Mouse (Mus musculus): ENCODE results near the gene Ighmbp2. TPM values are rescaled to one million over a fixed set of nuclear protein-coding genes. Genes with fewer than 3 reads are reported as not detected.

The Ighmbp2 gene
- total RNA-seq (2017), result 6.3 and 7.7 TPM in 2 replicates

- ATAC-seq (ENCODE audit: extremely low read depth, insufficient number of reproducible peaks, low FRiP score, poor library complexity, severe bottlenecking), result peak; percentile 62; the same call in 1 of the 2 replicates
Measured at GRCm38 (mm10) chr19:3282572-3283467, at the start of gene Ighmbp2, which contains the start of gene Mrpl21. Gene Ighmbp2, minus strand, starts transcription at chr19:3283017. Gene Mrpl21, plus strand, starts transcription at chr19:3282901.

- no peak for ATAC-seq (ENCODE audit: extremely low read depth, insufficient number of reproducible peaks, low FRiP score, poor library complexity, severe bottlenecking)
Measured at GRCm38 (mm10) chr19:3326479-3327047, 43.7 kb upstream of the Ighmbp2 start.

- no peak for ATAC-seq (ENCODE audit: extremely low read depth, insufficient number of reproducible peaks, low FRiP score, poor library complexity, severe bottlenecking)
Measured at GRCm38 (mm10) chr19:3325771-3326478, 43.1 kb upstream of the Ighmbp2 start.

DNA sequence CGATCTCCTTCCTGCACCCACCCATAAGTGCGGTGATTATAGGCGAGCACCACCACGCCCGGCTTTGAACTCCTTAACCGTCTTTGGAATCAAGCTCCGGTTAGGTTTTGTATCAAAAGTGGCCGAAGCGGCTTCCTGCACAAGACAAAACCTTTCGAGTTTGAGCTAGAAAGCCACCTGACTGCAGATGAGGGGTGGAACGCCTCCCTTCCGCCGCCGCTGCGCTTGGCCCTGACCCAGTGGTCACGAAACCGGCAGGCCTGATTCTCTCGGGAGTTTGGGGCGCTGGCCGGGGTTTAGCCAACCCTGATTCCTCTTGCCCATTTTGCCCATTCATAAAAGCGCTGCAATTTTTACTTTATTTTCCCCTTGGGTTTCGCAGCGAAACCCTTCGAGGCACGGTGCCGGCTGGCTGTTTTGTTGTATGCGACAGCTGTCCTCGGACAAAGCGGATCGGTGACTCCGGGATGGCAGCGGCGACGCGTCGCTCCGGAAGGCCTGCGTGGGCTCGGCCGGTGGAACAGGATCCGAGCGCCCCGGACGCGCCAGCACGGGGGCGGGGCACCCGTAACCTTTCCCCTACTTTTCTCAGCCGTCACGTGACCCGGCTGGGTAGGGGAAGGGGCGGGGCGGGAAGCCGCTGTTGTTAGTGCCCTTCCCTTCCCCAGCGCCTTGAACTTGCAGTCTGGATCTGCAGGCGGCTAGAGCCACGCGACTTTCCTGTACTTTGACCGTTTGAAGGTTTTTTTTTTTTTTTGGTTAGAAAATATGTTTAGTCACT lies 42.3 kb upstream of the Ighmbp2 start:
- peak; percentile 55 for ATAC-seq (ENCODE audit: extremely low read depth, insufficient number of reproducible peaks, low FRiP score, poor library complexity, severe bottlenecking)

DNA sequence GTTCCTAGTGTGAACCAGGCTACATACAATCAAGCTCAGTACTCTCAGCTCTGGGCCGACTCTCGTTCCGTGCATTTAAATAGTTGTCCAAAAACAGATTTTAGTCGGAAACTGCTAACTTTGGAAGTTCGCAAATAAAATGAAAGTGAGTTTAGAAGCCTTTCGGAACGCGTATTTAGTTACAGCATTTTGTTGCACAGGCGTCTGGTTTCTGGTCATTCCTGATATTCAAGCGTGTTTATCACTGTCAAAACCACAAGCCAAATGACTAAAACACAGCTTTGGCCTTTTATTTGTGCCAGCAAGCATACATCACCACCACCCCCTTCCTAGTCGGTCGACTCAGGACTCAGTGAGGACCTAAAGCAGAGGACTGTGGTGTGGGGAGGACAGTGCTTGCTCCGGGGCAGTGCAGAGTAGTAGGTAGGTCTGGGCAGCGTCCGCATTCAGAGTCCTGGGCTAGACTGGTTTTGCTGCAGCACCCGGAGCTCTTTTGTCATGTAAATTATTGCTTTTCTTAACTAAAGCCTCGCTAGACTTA lies 41.5 kb upstream of the Ighmbp2 start:
- no peak for ATAC-seq (ENCODE audit: extremely low read depth, insufficient number of reproducible peaks, low FRiP score, poor library complexity, severe bottlenecking)

GRCm38 (mm10) chr19:3323753-3324270 lies 41.0 kb upstream of the Ighmbp2 start:
- no peak for ATAC-seq (ENCODE audit: extremely low read depth, insufficient number of reproducible peaks, low FRiP score, poor library complexity, severe bottlenecking)

GRCm38 (mm10) chr19:3323201-3323621 lies 40.4 kb upstream of the Ighmbp2 start:
- peak; percentile 37 for ATAC-seq (ENCODE audit: extremely low read depth, insufficient number of reproducible peaks, low FRiP score, poor library complexity, severe bottlenecking)

- ATAC-seq (ENCODE audit: extremely low read depth, insufficient number of reproducible peaks, low FRiP score, poor library complexity, severe bottlenecking), result peak; percentile 43
Measured at GRCm38 (mm10) chr19:3322261-3322969, 39.6 kb upstream of the Ighmbp2 start, which contains the start of gene Cpt1a. Gene Cpt1a, plus strand, starts transcription at chr19:3322334.

DNA sequence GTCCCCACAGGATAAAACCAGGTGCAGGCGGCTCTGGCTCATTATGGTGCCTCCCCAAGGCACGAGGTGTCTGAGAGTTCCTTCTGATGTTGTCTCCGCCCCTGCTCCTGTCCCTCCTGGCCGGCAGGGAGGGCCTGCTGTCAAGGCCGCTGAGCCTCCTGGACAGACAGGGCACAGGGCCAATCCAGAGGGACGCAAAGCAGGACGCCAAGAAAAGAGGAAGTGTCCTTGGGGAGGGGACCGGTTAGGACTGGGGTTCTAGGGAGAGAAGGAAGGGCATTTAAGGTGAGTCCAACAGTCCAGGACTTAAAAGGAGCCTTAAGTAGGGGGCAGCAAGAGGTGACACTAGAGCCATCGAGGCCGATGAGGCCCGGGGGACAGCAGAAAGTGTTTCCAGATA lies 38.8 kb upstream of the Ighmbp2 start:
- peak; percentile 28; the same call in 1 of the 2 replicates for ATAC-seq (ENCODE audit: extremely low read depth, insufficient number of reproducible peaks, low FRiP score, poor library complexity, severe bottlenecking)

DNA sequence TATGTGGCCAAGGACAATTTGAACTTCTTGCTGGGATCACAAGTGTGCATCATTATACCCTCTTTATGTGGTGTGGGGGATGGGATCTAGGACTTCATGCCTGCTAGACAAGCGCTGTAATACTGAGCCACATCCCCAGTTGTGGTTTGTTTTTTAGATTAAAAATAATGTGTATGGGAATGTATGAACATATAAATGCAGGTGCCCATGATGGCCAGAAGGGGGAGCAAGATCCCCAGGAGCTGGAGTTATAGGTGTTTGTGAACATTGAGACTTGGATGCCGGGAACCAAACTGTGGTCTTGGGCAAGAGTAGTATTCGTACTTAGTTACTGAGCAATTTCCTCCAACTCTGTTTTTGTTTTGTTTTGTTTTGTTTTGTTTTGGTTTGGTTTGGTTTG lies 38.0 kb upstream of the Ighmbp2 start:
- ATAC-seq (ENCODE audit: extremely low read depth, insufficient number of reproducible peaks, low FRiP score, poor library complexity, severe bottlenecking), result no peak

DNA sequence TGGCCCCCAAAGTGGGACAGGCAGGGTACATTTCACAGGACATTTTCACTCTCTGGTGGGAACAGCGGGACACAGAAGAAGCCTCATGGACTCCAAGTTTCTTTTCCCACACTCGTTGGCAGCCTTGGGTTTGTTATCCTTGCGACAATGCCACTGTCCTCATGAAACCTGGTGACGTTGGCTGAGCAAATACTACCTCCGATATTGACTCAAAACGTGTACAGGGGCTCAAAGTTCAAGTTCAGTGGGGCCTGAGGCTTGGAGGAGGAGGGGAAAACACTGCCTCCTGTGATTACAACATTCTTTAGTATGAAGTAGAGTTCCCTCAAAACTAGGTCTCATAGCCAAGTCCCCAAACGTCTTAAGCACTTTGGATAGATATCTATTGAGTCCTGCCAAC lies 37.3 kb upstream of the Ighmbp2 start:
- ATAC-seq (ENCODE audit: extremely low read depth, insufficient number of reproducible peaks, low FRiP score, poor library complexity, severe bottlenecking), result no peak

- no peak for ATAC-seq (ENCODE audit: extremely low read depth, insufficient number of reproducible peaks, low FRiP score, poor library complexity, severe bottlenecking)
Measured at GRCm38 (mm10) chr19:3319341-3319740, 36.5 kb upstream of the Ighmbp2 start.

- no peak for ATAC-seq (ENCODE audit: extremely low read depth, insufficient number of reproducible peaks, low FRiP score, poor library complexity, severe bottlenecking)
Measured at GRCm38 (mm10) chr19:3307175-3307949, 24.5 kb upstream of the Ighmbp2 start.

DNA sequence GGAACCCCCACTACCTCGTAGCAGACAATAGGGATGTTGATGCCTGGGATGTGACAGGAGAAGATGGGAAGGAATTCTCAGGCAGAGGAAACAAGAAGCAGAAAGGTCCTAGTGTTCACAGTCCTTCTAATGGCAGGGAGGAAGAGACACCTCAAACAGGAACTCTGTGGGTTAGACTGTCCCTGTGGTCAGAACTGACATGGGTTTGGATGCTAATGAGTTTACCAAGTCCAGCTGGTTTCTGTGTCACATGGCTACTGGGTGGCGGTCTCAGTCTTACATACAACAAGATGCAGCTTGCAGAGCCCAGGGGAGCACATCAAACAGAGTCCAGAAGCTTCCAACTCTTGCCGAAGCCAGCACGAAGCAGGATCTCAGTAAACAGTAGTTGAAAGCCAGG lies 21.2 kb upstream of the Ighmbp2 start:
- no peak for ATAC-seq (ENCODE audit: extremely low read depth, insufficient number of reproducible peaks, low FRiP score, poor library complexity, severe bottlenecking)

GRCm38 (mm10) chr19:3297775-3298174 lies 15.0 kb upstream of the Ighmbp2 start:
- no peak for ATAC-seq (ENCODE audit: extremely low read depth, insufficient number of reproducible peaks, low FRiP score, poor library complexity, severe bottlenecking)

GRCm38 (mm10) chr19:3297034-3297433 lies 14.2 kb upstream of the Ighmbp2 start:
- ATAC-seq (ENCODE audit: extremely low read depth, insufficient number of reproducible peaks, low FRiP score, poor library complexity, severe bottlenecking), result no peak

GRCm38 (mm10) chr19:3295245-3295644 lies 12.4 kb upstream of the Ighmbp2 start:
- no peak for ATAC-seq (ENCODE audit: extremely low read depth, insufficient number of reproducible peaks, low FRiP score, poor library complexity, severe bottlenecking)

All from neutrophil, adult 5-6 weeks (primary cell).